Mouse (Mus musculus): ENCODE data around the gene Ap5m1.

- TF ChIP-seq ZC3H11A (IDR thresholded peaks at IDR 0.05; ENCODE audit: borderline replicate concordance, low read depth, low read length) (no peak), HCFC1 (IDR thresholded peaks at IDR 0.05; ENCODE audit: borderline replicate concordance, insufficient read depth, low read length) (no peak), ZNF384 (IDR thresholded peaks at IDR 0.05; ENCODE audit: low read depth, low read length) (no peak)
Observed at GRCm38 (mm10) chr14:49132391-49132790, 66.5 kb downstream of the Ap5m1 start.

Measured in ES-E14 (cell line).